Mouse (Mus musculus) myocyte (in vitro differentiated cells): ENCODE measurements around the gene Gm21693. TPM values are rescaled to one million over a fixed set of nuclear protein-coding genes. Genes with fewer than 3 reads are reported as not detected.
"Not testable (repeated sequence)": the region's sequence is repeated elsewhere in the genome, so short reads cannot be mapped to it uniquely, and the experiment has no call there.

Experiments used
- H3K27me3 ChIP-seq: one replicate; pipeline ENCODE4 v1.6.1; 2011; ENCODE audit not compliant: control insufficient read depth, insufficient read depth, insufficient read length
- H3K36me3 ChIP-seq: one replicate; pipeline ENCODE4 v1.6.1; 2011; ENCODE audit not compliant: control insufficient read depth, insufficient read depth
- H3K4me2 ChIP-seq: one replicate; pipeline ENCODE4 v1.6.1; 2011; ENCODE audit warnings: low read depth, control low read depth
- H3K4me3 ChIP-seq: one replicate; pipeline ENCODE4 v1.5.1; 2011; ENCODE audit warnings: mild to moderate bottlenecking, control low read depth, moderate library complexity
- H3K79me2 ChIP-seq: one replicate; pipeline ENCODE4 v1.6.1; 2011; ENCODE audit not compliant: control insufficient read depth, insufficient read depth
- H3ac ChIP-seq: one replicate; pipeline ENCODE4 v1.6.1; 2011; ENCODE audit not compliant: control insufficient read depth, insufficient read length
- polyA plus RNA-seq: library from polyadenylated mRNA; unstranded; fragments of >200 nt; fragmentation: generic; extraction: Trizol; gene quantifications from one replicate; pipeline ENCODE4 v1.2.1, GENCODE M21; 2012; ENCODE audit warnings: missing spikeins

Gene Gm21693
- not detected for polyA plus RNA-seq

DNA sequence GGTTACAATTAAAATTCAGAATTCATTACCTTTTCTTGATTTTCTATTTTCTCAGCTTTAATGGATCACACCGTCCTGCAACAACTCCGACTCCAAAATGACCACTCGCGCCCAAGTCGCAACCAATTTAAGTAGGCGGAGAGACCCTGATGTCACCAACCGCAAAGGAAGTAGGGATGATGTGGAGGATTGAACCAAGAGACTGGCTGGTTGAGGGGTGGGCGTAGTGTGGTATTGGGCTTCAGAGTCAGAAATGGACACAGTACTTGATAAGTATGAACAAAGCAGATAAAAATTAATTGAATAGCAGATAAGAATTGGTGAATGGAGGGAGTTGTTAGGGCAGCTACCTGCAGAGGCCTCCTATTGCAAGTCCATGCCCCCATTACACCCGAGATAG, at the start of gene Gm21693:
TSS of gene Gm21693 (minus strand) at position 101 of the 400 bp plus-strand sequence.
- H3K36me3 ChIP-seq, H3K4me2 ChIP-seq, H3K4me3 ChIP-seq, H3K79me2 ChIP-seq, H3ac ChIP-seq, H3K27me3 ChIP-seq: not testable (repeated sequence)

DNA sequence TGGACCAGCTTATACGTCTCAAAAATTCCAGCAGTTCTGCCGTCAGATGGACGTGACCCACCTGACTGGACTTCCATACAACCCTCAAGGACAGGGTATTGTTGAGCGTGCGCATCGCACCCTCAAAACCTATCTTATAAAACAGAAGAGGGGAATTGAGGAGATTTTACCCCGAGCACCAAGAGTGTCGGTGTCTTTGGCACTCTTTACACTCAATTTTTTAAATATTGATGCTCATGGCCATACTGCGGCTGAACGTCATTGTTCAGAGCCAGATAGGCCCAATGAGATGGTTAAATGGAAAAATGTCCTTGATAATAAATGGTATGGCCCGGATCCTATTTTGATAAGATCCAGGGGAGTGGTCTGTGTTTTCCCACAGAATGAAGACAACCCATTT, 4.5 kb downstream of the Gm21693 start:
- not testable (repeated sequence) for H3K27me3 ChIP-seq, H3K4me2 ChIP-seq, H3K4me3 ChIP-seq, H3K36me3 ChIP-seq, H3K79me2 ChIP-seq, H3ac ChIP-seq

DNA sequence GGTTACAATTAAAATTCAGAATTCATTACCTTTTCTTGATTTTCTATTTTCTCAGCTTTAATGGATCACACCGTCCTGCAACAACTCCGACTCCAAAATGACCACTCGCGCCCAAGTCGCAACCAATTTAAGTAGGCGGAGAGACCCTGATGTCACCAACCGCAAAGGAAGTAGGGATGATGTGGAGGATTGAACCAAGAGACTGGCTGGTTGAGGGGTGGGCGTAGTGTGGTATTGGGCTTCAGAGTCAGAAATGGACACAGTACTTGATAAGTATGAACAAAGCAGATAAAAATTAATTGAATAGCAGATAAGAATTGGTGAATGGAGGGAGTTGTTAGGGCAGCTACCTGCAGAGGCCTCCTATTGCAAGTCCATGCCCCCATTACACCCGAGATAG, 38.8 kb downstream of the Gm21693 start, which contains the start of gene Gm21677:
TSS of gene Gm21677 (minus strand) at position 101 of the 400 bp plus-strand sequence.
- not testable (repeated sequence) for H3K36me3 ChIP-seq, H3K4me3 ChIP-seq, H3K4me2 ChIP-seq, H3K27me3 ChIP-seq, H3K79me2 ChIP-seq, H3ac ChIP-seq

Other genes starting within 250 kb of the Gm21693 start
- gene Gm21677, start 38.9 kb downstream of the Gm21693 start, polyA plus RNA-seq: not detected
- gene Gm21704, start 64.8 kb upstream of the Gm21693 start, polyA plus RNA-seq: not detected
- not detected for gene Gm21708, start 64.8 kb upstream of the Gm21693 start, polyA plus RNA-seq